Mouse (Mus musculus): Measurements from ENCODE around the gene Irs1.

GRCm38 (mm10) chr1:82261638-82262037, 29.6 kb downstream of the Irs1 start:
- TF ChIP-seq CTCF (IDR thresholded peaks at IDR 0.05; ENCODE audit: low read depth, low read length), result no peak
- TF ChIP-seq POLR2A (IDR thresholded peaks at IDR 0.05; ENCODE audit: extremely low read depth, insufficient read depth, low read length), result no peak
